In the genomic region with DNA sequence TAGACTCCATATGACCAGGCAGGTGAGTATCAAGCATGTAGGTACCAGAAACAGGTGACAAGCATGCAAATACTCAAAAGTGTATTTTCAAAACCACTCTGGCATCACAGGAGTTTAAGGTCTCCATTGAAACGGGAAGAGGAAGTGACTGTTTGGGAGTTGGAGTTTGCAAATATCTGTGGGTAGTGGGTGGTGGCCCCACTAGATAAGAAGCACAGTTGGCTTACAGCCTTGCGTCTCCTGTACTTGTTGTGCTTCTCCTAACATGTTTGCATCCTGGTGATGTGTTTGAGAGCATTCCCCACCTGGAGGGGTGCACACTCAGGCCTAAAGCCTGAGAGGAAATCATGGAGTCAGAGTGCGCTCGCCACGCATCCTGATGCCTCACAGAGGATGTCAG, we compare ENCODE assay signal across 15 mouse cellular contexts.
"Had no signal": no experiment of that assay in that cellular context is flagged by ENCODE, and none has a peak within 500 bp of the region (broad histone marks: within the 10 kb centered on the region; RNA-seq: fewer than 3 reads in every experiment).

No protein-coding gene starts in this region.

- H3K4me2 ChIP-seq: limb, embryonic 12.5 days; midbrain, embryonic 11.5 days; neural tube, embryonic 13.5 days; stomach, embryonic 15.5 days had no signal

- ATAC-seq: intestine, postnatal 0 days; lung, postnatal 0 days; midbrain, embryonic 16.5 days had no signal

- H3K27me3 ChIP-seq: limb, embryonic 12.5 days; neural tube, embryonic 13.5 days; stomach, embryonic 15.5 days had no signal

- DNase-seq: layer of hippocampus, adult 9-11 months; layer of hippocampus, postnatal 36 days; lung, adult 2 months; lung, postnatal 36 days; retina, postnatal 1 day; right cerebral cortex, postnatal 14 days; thymus, adult 2 months; thymus, postnatal 25 days had no signal

- H3K9me3 ChIP-seq: limb, embryonic 12.5 days; neural tube, embryonic 13.5 days; stomach, embryonic 15.5 days had no signal

- H3K4me3 ChIP-seq: limb, embryonic 12.5 days; neural tube, embryonic 13.5 days; stomach, embryonic 15.5 days had no signal

- H3K27ac ChIP-seq: limb, embryonic 12.5 days; neural tube, embryonic 13.5 days; stomach, embryonic 15.5 days had no signal

- H3K9ac ChIP-seq: limb, embryonic 12.5 days; neural tube, embryonic 13.5 days; stomach, embryonic 15.5 days had no signal

- H3K4me1 ChIP-seq: stomach, embryonic 15.5 days had no signal

- H3K36me3 ChIP-seq: limb, embryonic 12.5 days; neural tube, embryonic 13.5 days; stomach, embryonic 15.5 days had no signal
